Mouse (Mus musculus) olfactory bulb, adult 2 months (tissue): Measurements from ENCODE around the gene Gm21190. TPM values are rescaled to one million over a fixed set of nuclear protein-coding genes. Genes with fewer than 3 reads are reported as not detected.
"Not testable (repeated sequence)": the region's sequence is repeated elsewhere in the genome, so short reads cannot be mapped to it uniquely, and the experiment has no call there.

ENCODE experiments used
- H3K27ac ChIP-seq: fragments of 200-500 bp; 2 replicates; pipeline ENCODE4 v1.5.1; 2012; ENCODE audit warnings: low read depth, low read length; ENCODE audit not compliant: insufficient read depth
- H3K4me1 ChIP-seq: fragments of 200-500 bp; 2 replicates; pipeline ENCODE4 v1.6.1; 2012; ENCODE audit warnings: low read length; ENCODE audit not compliant: control insufficient read depth, insufficient read depth
- H3K4me3 ChIP-seq: fragments of 200-500 bp; 2 replicates; pipeline ENCODE4 v1.5.1; 2012; ENCODE audit warnings: mild to moderate bottlenecking, low read depth, low read length, moderate library complexity; ENCODE audit not compliant: insufficient read depth
- WGBS: fragments of 180-500 bp; shearing (Covaris S2); methylation state at CpG from one replicate; pipeline ENCODE4 v1.1.7; 2018; 5-methylcytosine and 5-hydroxymethylcytosine counted together
- polyA plus RNA-seq: library from polyadenylated mRNA; stranded (reverse); fragments of >200 nt; gene quantifications from 2 replicates; pipeline ENCODE4 v1.2.4, GENCODE M21; 2012; ENCODE audit warnings: low replicate concordance; ENCODE audit not compliant: missing spikeins, insufficient read depth, insufficient read length

Gm21190 gene
- not detected in 2 replicates for polyA plus RNA-seq

- H3K4me3 ChIP-seq, H3K4me1 ChIP-seq, H3K27ac ChIP-seq: not testable (repeated sequence)
- WGBS: 50% methylated on average over 1 of the region's 1 CpGs
Measured at GRCm38 (mm10) chr5:15529122-15529521, at the start of gene Gm21190. Gene Gm21190, minus strand, starts transcription at chr5:15529222.

DNA sequence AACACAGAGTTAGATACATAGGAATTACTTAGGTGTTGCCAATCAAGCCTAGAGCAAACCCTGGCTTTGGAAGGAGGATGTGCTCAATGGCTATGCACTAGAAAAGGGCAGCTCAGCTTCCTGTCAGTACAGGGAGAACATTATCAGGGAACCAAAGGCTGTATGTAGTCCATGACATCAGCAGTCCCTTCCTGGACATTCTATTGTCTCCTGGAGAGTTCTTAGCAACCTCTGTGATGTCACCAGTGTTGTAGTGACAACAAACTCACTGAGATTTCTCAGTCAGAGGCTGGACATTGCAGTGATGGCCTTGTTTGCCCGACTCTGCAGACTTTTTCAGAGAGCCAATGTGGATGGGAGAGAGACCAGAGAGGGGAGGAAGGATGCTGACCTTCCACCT lies 48.0 kb upstream of the Gm21190 start, which contains the start of gene Gm21083:
Gm21083 (plus strand) TSS at position 301 of the 400 bp plus-strand sequence.
- H3K27ac ChIP-seq, H3K4me1 ChIP-seq, H3K4me3 ChIP-seq: not testable (repeated sequence)
- 57% methylated on average over 1 of the region's 1 CpGs for WGBS

- H3K4me3 ChIP-seq, H3K4me1 ChIP-seq, H3K27ac ChIP-seq: not testable (repeated sequence)
Measured at GRCm38 (mm10) chr5:15573735-15574134, 44.7 kb upstream of the Gm21190 start.

DNA sequence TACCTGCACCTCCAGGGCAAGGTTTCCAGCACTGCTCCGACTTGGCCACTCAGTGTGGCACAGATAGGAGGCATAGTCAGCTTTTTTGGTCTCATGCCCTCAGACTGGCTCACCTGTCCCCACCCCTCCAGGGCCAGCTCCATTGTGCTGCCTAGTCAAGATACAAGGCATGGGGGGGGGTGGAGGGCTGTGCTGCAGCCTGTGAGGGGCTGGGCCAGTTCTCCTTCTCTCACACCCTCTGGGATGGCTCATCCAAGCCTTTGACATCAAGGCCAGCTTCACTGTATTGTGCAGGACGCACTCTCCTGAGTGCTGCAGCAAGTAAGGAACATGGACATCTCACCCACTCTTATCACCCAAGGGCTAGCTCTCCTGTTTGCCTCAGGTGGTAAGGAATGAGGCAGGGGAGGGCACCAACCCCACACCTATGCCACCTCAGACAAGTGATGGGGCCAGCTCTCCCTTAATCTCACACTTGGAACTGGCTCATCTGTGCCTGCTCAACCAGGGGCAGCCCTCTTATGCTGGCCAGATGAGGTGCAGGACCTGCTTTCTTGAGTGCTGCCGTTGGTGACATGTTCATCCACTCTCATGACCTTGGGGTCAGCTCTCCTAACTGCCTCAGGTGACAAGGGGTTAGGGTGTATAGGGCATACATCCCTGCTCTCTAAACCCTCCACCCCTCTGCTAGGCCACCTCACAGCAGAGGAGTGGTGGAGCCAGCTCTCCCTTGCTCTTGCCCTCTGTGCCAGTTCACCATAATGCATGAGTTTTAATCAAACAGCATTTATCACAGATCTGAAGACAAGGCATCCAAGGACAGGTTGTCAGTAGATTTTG lies 32.6 kb upstream of the Gm21190 start:
- H3K27ac ChIP-seq, H3K4me1 ChIP-seq, H3K4me3 ChIP-seq: not testable (repeated sequence)
- 88% methylated on average over 3 of the region's 3 CpGs for WGBS

DNA sequence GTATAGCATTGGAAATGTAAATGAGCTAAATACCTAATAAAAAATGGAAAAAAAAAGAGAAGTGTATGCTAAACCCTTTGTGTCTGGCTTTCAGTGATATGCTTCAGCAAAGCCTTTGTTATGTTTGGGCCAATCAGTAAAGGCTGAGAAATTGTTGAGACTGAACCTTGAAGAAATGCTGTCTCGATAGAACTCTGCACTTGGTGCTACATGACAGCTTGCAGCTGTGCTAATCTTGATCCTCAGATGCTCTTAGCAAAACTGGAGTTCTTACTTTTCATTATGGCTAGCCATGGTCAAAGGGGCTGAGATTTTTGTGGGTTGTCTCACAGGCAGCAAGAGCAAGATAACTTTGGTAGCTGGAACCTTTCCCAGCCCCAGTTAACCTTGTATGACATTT lies 29.6 kb upstream of the Gm21190 start:
- H3K4me3 ChIP-seq, H3K27ac ChIP-seq, H3K4me1 ChIP-seq: not testable (repeated sequence)
- 68% methylated on average over 1 of the region's 1 CpGs for WGBS

DNA sequence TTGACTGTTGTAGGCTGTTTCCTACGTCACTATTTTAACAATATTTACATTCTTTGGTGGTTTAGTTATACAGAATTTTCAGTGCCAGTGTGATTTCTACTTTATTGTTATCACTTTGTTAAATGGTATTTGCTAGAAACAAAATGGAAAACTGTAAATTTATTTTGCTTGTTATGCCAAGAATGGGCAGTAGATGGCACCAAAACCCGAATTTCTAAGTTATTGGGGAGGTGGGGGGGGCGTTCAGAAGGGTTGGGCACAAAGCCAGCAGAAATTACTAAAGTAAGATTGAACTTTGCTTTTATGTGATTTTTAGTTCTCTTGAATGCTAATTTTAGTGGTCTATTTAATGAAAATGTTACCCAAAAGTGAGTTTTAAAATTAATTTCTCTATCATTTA lies 20.6 kb upstream of the Gm21190 start:
- 13% methylated on average over 3 of the region's 3 CpGs for WGBS
- not testable (repeated sequence) for H3K27ac ChIP-seq, H3K4me3 ChIP-seq

DNA sequence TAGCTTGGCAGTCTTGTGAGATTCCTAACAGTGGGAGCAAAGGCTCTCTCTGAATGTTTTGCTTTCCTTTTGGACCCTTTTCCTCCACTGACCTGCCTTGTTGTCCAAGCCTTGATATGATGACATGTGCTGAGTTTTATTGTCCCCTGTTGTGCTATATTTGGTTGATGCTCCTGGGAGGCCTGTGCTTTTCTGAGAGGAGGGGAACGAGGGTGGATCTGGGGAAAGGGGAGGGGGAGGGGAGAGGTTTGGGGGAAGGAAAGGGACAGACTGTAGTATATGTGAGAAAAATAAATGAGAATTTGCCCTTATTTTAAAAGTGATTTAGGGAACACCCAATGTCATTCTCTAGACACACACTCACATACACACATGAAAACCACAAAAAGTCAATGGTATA lies 20.1 kb upstream of the Gm21190 start:
- H3K27ac ChIP-seq, H3K4me1 ChIP-seq, H3K4me3 ChIP-seq: not testable (repeated sequence)
- 34% methylated on average over 1 of the region's 1 CpGs for WGBS

More for the DNA sequence above, 20.6 kb upstream of the Gm21190 start:
- H3K4me1 ChIP-seq: not testable (repeated sequence)

DNA sequence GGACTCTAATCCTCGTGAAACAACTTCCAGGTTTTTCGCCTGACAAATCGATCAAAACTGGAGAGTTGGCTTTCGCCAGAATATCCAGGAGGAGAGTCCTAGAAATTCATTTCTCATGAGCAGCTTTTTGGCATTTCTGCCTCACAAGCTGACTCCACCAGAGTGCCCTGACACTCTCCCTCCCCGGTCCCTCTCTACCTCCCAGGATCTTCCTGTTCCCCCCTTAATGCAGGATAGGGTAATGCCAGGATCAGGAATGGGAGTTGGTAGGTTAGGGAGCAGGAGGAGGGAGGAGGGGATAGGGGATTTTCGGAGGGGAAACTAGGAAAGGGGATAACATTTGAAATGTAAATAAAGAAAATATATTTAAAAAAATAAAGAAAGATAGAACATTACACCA lies 19.6 kb upstream of the Gm21190 start:
- H3K4me1 ChIP-seq, H3K27ac ChIP-seq, H3K4me3 ChIP-seq: not testable (repeated sequence)
- WGBS: 82% methylated on average over 6 of the region's 6 CpGs

- H3K4me3 ChIP-seq, H3K4me1 ChIP-seq, H3K27ac ChIP-seq: not testable (repeated sequence)
Measured at GRCm38 (mm10) chr5:15522470-15522869, 6.6 kb downstream of the Gm21190 start.

DNA sequence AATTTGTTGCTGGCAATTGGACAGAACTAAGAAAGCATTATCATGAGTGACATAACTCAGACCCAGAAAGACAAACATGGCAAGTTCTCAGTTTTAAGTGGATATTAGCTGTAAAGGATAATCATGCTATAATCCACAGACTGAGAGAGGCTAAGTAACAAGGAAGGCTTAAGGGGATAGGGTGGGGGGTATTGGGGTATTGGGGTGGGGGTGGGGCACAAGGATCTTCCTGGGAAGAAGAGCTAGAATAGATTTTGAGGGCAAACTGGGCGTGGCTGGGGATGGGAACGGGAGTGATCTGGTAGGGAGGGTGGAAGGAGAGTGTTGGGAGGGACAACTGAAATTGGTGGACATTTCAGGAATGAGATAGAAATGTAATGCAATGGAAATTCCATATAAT lies 7.0 kb downstream of the Gm21190 start:
- H3K27ac ChIP-seq, H3K4me3 ChIP-seq, H3K4me1 ChIP-seq: not testable (repeated sequence)
- 28% methylated on average over 2 of the region's 2 CpGs for WGBS

DNA sequence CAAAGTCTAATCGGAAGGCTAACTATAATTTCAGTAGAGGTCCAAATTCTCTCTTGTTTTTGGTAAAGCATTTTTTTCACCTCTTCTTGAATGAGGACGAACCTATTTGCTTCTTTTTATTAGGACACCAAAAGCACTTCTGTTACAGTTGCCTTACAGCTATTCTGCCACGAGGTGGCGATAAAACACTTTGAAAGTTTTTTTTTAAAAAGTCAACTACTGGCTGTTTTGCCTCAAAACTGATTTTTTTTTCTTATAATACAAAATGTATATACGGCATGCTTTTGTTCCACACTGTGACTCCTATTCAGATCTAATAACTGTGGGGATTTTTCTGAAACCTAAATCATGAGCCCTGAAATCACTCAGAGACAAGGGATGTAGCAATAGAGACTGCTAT lies 8.6 kb downstream of the Gm21190 start:
- H3K27ac ChIP-seq, H3K4me3 ChIP-seq, H3K4me1 ChIP-seq: not testable (repeated sequence)
- 21% methylated on average over 5 of the region's 5 CpGs for WGBS

DNA sequence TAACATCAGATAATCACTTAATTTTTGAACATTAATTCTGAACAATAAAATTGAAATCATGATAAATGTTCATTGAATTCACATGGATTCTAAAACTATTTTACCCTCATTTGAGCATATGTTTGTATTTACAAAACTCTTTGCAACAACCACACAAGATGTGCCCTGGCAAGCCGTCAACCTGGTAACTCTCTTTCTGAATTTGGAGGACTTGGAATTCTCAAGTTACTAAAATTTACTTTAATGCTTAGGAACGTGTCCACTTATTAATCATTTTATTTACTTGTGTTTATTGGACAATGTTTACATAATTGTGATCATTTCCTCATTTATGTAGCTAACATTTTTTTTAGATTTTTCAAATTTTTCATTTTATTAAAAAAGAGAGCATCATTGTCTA lies 11.9 kb downstream of the Gm21190 start:
- WGBS: 79% methylated on average over 2 of the region's 2 CpGs
- not testable (repeated sequence) for H3K4me3 ChIP-seq, H3K27ac ChIP-seq, H3K4me1 ChIP-seq

GRCm38 (mm10) chr5:15512236-15512635 lies 16.8 kb downstream of the Gm21190 start:
- H3K4me1 ChIP-seq, H3K4me3 ChIP-seq, H3K27ac ChIP-seq: not testable (repeated sequence)
- 66% methylated on average over 3 of the region's 3 CpGs for WGBS

DNA sequence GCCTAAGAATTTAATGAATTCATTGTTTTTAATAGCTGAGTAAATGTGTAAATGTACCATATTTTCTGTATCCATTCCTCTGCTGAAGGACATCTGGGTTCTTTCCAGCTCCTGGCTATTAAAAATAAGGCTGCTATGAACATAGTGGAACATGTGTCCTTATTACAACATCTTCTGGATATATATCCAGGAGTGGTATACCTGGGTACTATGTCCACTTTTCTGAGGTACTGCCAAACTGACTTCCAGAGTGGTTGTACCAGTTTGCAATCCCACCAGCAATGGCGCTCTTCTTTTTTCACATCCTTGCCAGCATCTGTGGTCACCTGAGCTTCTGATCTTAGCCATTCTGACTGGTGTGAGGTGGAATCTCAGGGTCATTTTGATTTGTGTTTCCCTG lies 19.1 kb downstream of the Gm21190 start:
- 81% methylated on average over 1 of the region's 1 CpGs for WGBS
- not testable (repeated sequence) for H3K4me3 ChIP-seq, H3K4me1 ChIP-seq, H3K27ac ChIP-seq
